Mouse (Mus musculus) liver, adult 2 months (tissue): Measurements from ENCODE around the gene U2af1. TPM values are rescaled to one million over a fixed set of nuclear protein-coding genes. Genes with fewer than 3 reads are reported as not detected.

Experiments used
- DNase-seq: peaks from one replicate; pipeline ENCODE4 v3.0.0-alpha.2; 2011; ENCODE audit warnings: low read depth, low spot score; ENCODE audit errors: extremely low read depth
- H3K27ac ChIP-seq: fragments of 200-500 bp; replicated peaks from 2 replicates; pipeline ENCODE4 v1.5.1; 2012; ENCODE audit warnings: low read depth, mild to moderate bottlenecking, control low read depth, inconsistent platforms, low read length; ENCODE audit not compliant: insufficient read depth
- H3K27me3 ChIP-seq: fragments of 200-500 bp; 2 replicates; pipeline ENCODE4 v1.6.1; 2012; ENCODE audit warnings: mild to moderate bottlenecking, moderate library complexity, low read length, inconsistent platforms; ENCODE audit not compliant: control insufficient read depth, insufficient read depth
- H3K36me3 ChIP-seq: fragments of 200-500 bp; 2 replicates; pipeline ENCODE4 v1.6.1; 2012; ENCODE audit warnings: low read length, inconsistent platforms; ENCODE audit not compliant: control insufficient read depth, insufficient read depth
- H3K4me1 ChIP-seq: fragments of 200-500 bp; 2 replicates; pipeline ENCODE4 v1.6.1; 2011; ENCODE audit warnings: low read length; ENCODE audit not compliant: control insufficient read depth, insufficient read depth
- H3K4me3 ChIP-seq: fragments of 200-500 bp; 2 replicates; pipeline ENCODE4 v1.5.1; 2011; ENCODE audit warnings: low read depth, mild to moderate bottlenecking, control low read depth, low read length, moderate library complexity; ENCODE audit not compliant: insufficient read depth
- H3K79me2 ChIP-seq: fragments of 200-500 bp; 2 replicates; pipeline ENCODE4 v1.6.1; 2012; ENCODE audit warnings: inconsistent platforms, mild to moderate bottlenecking, low read length, moderate library complexity; ENCODE audit not compliant: control insufficient read depth, insufficient read depth
- H3K9ac ChIP-seq: fragments of 200-500 bp; 2 replicates; pipeline ENCODE4 v1.6.1; 2012; ENCODE audit warnings: low read depth, mild to moderate bottlenecking, control low read depth, inconsistent platforms, low read length
- CTCF ChIP-seq: fragments of 200-500 bp; IDR thresholded peaks from 2 replicates; pipeline ENCODE4 v1.5.1; 2011; ENCODE audit warnings: low read depth, low read length, control low read depth
- POLR2A ChIP-seq: fragments of 200-500 bp; IDR thresholded peaks from 2 replicates; pipeline ENCODE4 v1.6.1; 2011; ENCODE audit warnings: low read length, control low read depth; ENCODE audit not compliant: insufficient read depth; ENCODE audit errors: extremely low read depth
- WGBS: fragments of 180-500 bp; shearing (Covaris S2); methylation state at CpG from one replicate; pipeline ENCODE4 v1.1.7; 2018; 5-methylcytosine and 5-hydroxymethylcytosine counted together
- polyA plus RNA-seq: library from polyadenylated mRNA; depleted of rRNA; stranded (reverse); fragments of >200 nt; gene quantifications from 2 replicates; pipeline ENCODE4 v1.2.3, GENCODE M21; 2012
- total RNA-seq: library from RNA; depleted of rRNA; stranded (reverse); fragments of >200 nt; gene quantifications from 2 replicates; pipeline ENCODE4 v1.2.3, GENCODE M21; 2014

Gene U2af1
- total and polyA plus RNA-seq, 2 experiments: 42.7 to 53.5 TPM

- Histone ChIP-seq H3K79me2 (no peaks in the 10 kb centered on the region), H3K36me3 (no peaks in the 10 kb centered on the region), H3K27me3 (no peaks in the 10 kb centered on the region), H3K9ac (no peak overlapping the region), H3K4me3 (no peak overlapping the region), H3K27ac (no peak overlapping the region), H3K4me1 (no peaks in the 10 kb centered on the region)
- 66% methylated on average over 3 of the region's 3 CpGs for WGBS
- TF ChIP-seq POLR2A (no peak), CTCF (no peak)
- no peak for DNase-seq
Measured at GRCm38 (mm10) chr17:31686225-31686564, 27.5 kb upstream of the U2af1 start.

- 31% methylated on average over 17 of the region's 17 CpGs for WGBS
- Histone ChIP-seq H3K4me1 (no peaks in the 10 kb centered on the region), H3K9ac (no peak overlapping the region), H3K27ac (no peak overlapping the region), H3K27me3 (no peaks in the 10 kb centered on the region), H3K4me3 (no peak overlapping the region), H3K79me2 (no peaks in the 10 kb centered on the region), H3K36me3 (no peaks in the 10 kb centered on the region)
- DNase-seq: peak; percentile 61
- TF ChIP-seq POLR2A: no peak
- peak; percentile 87 for TF ChIP-seq CTCF
Measured at GRCm38 (mm10) chr17:31685514-31686224, 27.0 kb upstream of the U2af1 start.

GRCm38 (mm10) chr17:31680450-31680849, 21.8 kb upstream of the U2af1 start:
- no peaks in the 10 kb centered on the region for H3K36me3 ChIP-seq
- WGBS: 85% methylated on average over 2 of the region's 2 CpGs
- no peaks in the 10 kb centered on the region for H3K79me2 ChIP-seq
- H3K4me3 ChIP-seq: no peak overlapping the region
- no peak overlapping the region for H3K9ac ChIP-seq
- no peak for DNase-seq
- H3K27ac ChIP-seq: no peak overlapping the region
- no peaks in the 10 kb centered on the region for H3K4me1 ChIP-seq
- no peak for TF ChIP-seq CTCF
- TF ChIP-seq POLR2A: no peak
- no peaks in the 10 kb centered on the region for H3K27me3 ChIP-seq

- TF ChIP-seq POLR2A: no peak
- no peak for TF ChIP-seq CTCF
- H3K4me1 ChIP-seq: no peaks in the 10 kb centered on the region
- WGBS: 75% methylated on average over 8 of the region's 8 CpGs
- no peaks in the 10 kb centered on the region for H3K36me3 ChIP-seq
- H3K9ac ChIP-seq: no peak within 1 kb of the TSS
- H3K27me3 ChIP-seq: no peaks in the 10 kb centered on the region
- H3K4me3 ChIP-seq: no peak within 1 kb of the TSS
- no peak within 1 kb of the TSS for H3K27ac ChIP-seq
- no peaks in the 10 kb centered on the region for H3K79me2 ChIP-seq
- no peak for DNase-seq
Measured at GRCm38 (mm10) chr17:31677507-31677906, 18.8 kb upstream of the U2af1 start, which contains the start of gene Cryaa. TSS of gene Cryaa (plus strand) at chr17:31677807.

- Histone ChIP-seq H3K27me3 (no peaks in the 10 kb centered on the region), H3K4me3 (no peak overlapping the region), H3K9ac (no peak overlapping the region), H3K36me3 (no peaks in the 10 kb centered on the region), H3K79me2 (no peaks in the 10 kb centered on the region), H3K4me1 (peaks cover 7% of the 10 kb centered on the region), H3K27ac (no peak overlapping the region)
- DNase-seq: no peak
- no peak for TF ChIP-seq CTCF
- no peak for TF ChIP-seq POLR2A
- 85% methylated on average over 1 of the region's 1 CpGs for WGBS
Measured at GRCm38 (mm10) chr17:31674426-31674825, 15.7 kb upstream of the U2af1 start.

GRCm38 (mm10) chr17:31672279-31672678, 13.6 kb upstream of the U2af1 start:
- Histone ChIP-seq H3K9ac (no peak overlapping the region), H3K4me3 (no peak overlapping the region), H3K27ac (no peak overlapping the region), H3K27me3 (no peaks in the 10 kb centered on the region), H3K4me1 (peaks cover 7% of the 10 kb centered on the region), H3K36me3 (no peaks in the 10 kb centered on the region), H3K79me2 (no peaks in the 10 kb centered on the region)
- WGBS: 33% methylated on average over 12 of the region's 12 CpGs
- DNase-seq: peak; percentile 65
- TF ChIP-seq POLR2A (no peak), CTCF (no peak)
